Mouse (Mus musculus) E14TG2a.4 (cell line): ENCODE results near the gene Srek1ip1.
A peak's percentile ranks its signal among the peaks of the same experiment; 100 is the strongest.

ENCODE experiments used
- H3K27me3 ChIP-seq: 2 replicates; pipeline ENCODE4 v1.6.1; 2014; ENCODE audit warnings: low read length, control low read depth; ENCODE audit not compliant: insufficient read depth
- H3K36me3 ChIP-seq: 2 replicates; pipeline ENCODE4 v1.6.1; 2014; ENCODE audit warnings: low read length, control low read depth; ENCODE audit not compliant: insufficient read depth
- H3K4me1 ChIP-seq: replicated peaks from 2 replicates; pipeline ENCODE4 v1.6.1; 2014; ENCODE audit warnings: low read depth, low read length, control low read depth
- H3K4me3 ChIP-seq: replicated peaks from 2 replicates; pipeline ENCODE4 v1.5.1; 2014; ENCODE audit warnings: mild to moderate bottlenecking, low read length
- H3K9me3 ChIP-seq: 2 replicates; pipeline ENCODE4 v1.6.1; 2014; ENCODE audit warnings: low read length, control low read depth
- CTCF ChIP-seq: conservative IDR thresholded peaks from 2 replicates; pipeline ENCODE4 v1.5.1; 2014; ENCODE audit warnings: low read length
- NANOG ChIP-seq: IDR thresholded peaks from 2 replicates; pipeline ENCODE4 v1.6.1; 2014; ENCODE audit warnings: borderline replicate concordance, low read length, mixed read lengths
- POU5F1 ChIP-seq: IDR thresholded peaks from 2 replicates; pipeline ENCODE4 v1.6.1; 2014; ENCODE audit warnings: low read length, borderline replicate concordance

Srek1ip1 gene

DNA sequence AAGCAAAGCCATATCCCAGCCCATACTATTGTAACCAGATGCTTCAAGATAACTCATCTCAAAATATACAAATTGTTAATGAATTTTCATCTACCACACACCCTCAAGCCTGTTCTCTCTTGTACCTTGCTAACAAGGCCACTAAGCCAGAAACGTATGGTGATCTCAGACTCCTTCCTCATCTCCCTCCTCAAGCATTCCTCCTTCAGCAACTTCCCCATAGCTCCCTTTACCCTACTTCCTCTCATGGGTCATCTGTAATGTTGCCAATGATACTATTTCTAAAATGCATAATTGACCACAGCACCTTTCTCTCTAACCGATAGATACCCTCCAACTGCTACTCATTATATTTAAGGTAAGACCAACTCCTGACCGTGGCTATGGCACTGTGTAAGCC lies 2.1 kb downstream of the Srek1ip1 start:
- Histone ChIP-seq H3K4me1 (no peaks in the 10 kb centered on the region), H3K27me3 (no peaks in the 10 kb centered on the region)

DNA sequence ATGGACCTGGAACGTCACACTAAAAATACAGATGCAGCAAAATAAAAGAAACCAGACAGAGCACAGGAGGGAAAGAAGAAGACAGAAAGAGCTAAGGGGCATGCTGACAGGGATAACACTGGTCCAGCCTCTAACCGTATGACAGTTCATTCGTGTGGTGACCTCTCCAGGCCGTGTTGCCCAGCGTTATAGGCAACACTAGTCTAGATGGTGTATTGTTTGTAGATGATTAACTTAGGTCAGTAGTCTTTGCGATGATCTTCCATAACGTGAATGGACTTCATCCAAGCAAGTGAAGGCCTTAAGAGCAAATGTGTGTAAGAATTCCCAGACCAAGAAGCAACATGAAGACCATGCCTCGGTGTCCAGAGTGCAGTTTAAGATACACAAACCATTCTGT lies 6.8 kb downstream of the Srek1ip1 start:
- H3K4me3 ChIP-seq: no peak overlapping the region
- peaks cover 56% of the 10 kb centered on the region for H3K36me3 ChIP-seq
- H3K9me3 ChIP-seq: no peaks in the 10 kb centered on the region
- no peaks in the 10 kb centered on the region for H3K4me1 ChIP-seq
- H3K27me3 ChIP-seq: no peaks in the 10 kb centered on the region
- TF ChIP-seq POU5F1 (no peak), NANOG (no peak), CTCF (no peak)

More for the DNA sequence above, 2.1 kb downstream of the Srek1ip1 start:
- Histone ChIP-seq H3K4me3 (no peak overlapping the region), H3K9me3 (no peaks in the 10 kb centered on the region), H3K36me3 (peaks cover 53% of the 10 kb centered on the region)
- TF ChIP-seq POU5F1: no peak
- no peak for TF ChIP-seq CTCF
- TF ChIP-seq NANOG: no peak

GRCm38 (mm10) chr13:104799566-104800182 lies 7.4 kb downstream of the Srek1ip1 start:
- Histone ChIP-seq H3K4me3 (no peak overlapping the region), H3K27me3 (no peaks in the 10 kb centered on the region), H3K9me3 (no peaks in the 10 kb centered on the region), H3K4me1 (no peaks in the 10 kb centered on the region), H3K36me3 (peaks cover 59% of the 10 kb centered on the region)
- no peak for TF ChIP-seq NANOG
- TF ChIP-seq CTCF: no peak
- TF ChIP-seq POU5F1: no peak

DNA sequence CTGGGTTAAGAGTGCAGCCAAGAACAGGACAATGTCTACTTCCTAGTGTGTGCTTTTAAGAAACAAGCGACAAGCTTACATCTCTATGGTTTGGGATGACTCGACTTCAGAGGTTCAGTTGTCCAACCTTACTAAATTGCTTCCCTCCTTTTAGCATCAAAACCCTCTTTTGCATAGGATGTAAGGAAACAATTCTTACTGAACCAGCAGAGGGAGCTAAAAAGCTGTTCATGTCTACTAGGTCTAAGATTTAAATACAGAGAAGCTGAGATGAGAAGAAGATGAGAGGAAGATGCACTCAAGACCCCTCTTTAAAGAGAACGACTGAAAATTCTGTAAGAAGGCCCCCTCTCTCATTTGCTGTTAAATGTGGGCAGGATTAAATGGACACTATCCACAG lies 13.4 kb downstream of the Srek1ip1 start:
- Histone ChIP-seq H3K36me3 (peaks cover 48% of the 10 kb centered on the region), H3K4me3 (no peak overlapping the region), H3K9me3 (no peaks in the 10 kb centered on the region), H3K27me3 (no peaks in the 10 kb centered on the region), H3K4me1 (no peaks in the 10 kb centered on the region)
- TF ChIP-seq NANOG: no peak
- no peak for TF ChIP-seq POU5F1
- TF ChIP-seq CTCF: peak; percentile 48

GRCm38 (mm10) chr13:104816270-104816634 lies 24.0 kb downstream of the Srek1ip1 start:
- Histone ChIP-seq H3K27me3 (no peaks in the 10 kb centered on the region), H3K9me3 (no peaks in the 10 kb centered on the region), H3K4me1 (peaks cover 14% of the 10 kb centered on the region), H3K4me3 (peak overlapping the region; percentile 88), H3K36me3 (peaks cover 15% of the 10 kb centered on the region; the same call in 1 of the 2 replicates)
- TF ChIP-seq NANOG (no peak), CTCF (no peak), POU5F1 (no peak)

GRCm38 (mm10) chr13:104816635-104817571 lies 24.6 kb downstream of the Srek1ip1 start, which contains the start of gene Cwc27:
Gene Cwc27 (minus strand): TSS chr13:104817142.
- peaks cover 17% of the 10 kb centered on the region for H3K4me1 ChIP-seq
- H3K36me3 ChIP-seq: peaks cover 17% of the 10 kb centered on the region; the same call in 1 of the 2 replicates
- H3K4me3 ChIP-seq: peak within 1 kb of the TSS; percentile 88
- H3K9me3 ChIP-seq: no peaks in the 10 kb centered on the region
- TF ChIP-seq NANOG (no peak), POU5F1 (no peak), CTCF (no peak)
- no peaks in the 10 kb centered on the region for H3K27me3 ChIP-seq

- Histone ChIP-seq H3K4me1 (peaks cover 24% of the 10 kb centered on the region), H3K9me3 (no peaks in the 10 kb centered on the region), H3K27me3 (no peaks in the 10 kb centered on the region), H3K36me3 (peaks cover 17% of the 10 kb centered on the region; the same call in 1 of the 2 replicates), H3K4me3 (peak overlapping the region; percentile 88)
- TF ChIP-seq POU5F1 (no peak), NANOG (no peak), CTCF (no peak)
Measured at GRCm38 (mm10) chr13:104817696-104818095, 25.4 kb downstream of the Srek1ip1 start.

GRCm38 (mm10) chr13:104821192-104821591 lies 28.9 kb downstream of the Srek1ip1 start:
- TF ChIP-seq NANOG: no peak
- Histone ChIP-seq H3K9me3 (no peaks in the 10 kb centered on the region), H3K4me3 (no peak overlapping the region), H3K36me3 (peaks cover 25% of the 10 kb centered on the region; the same call in 1 of the 2 replicates), H3K4me1 (peaks cover 22% of the 10 kb centered on the region), H3K27me3 (no peaks in the 10 kb centered on the region)
